Mouse (Mus musculus) retina, postnatal 1 day (tissue): ENCODE results near the gene Gm9639.
A peak's percentile ranks its signal among the peaks of the same experiment; 100 is the strongest.
"Not testable (repeated sequence)": the region's sequence is repeated elsewhere in the genome, so short reads cannot be mapped to it uniquely, and the experiment has no call there.

ENCODE experiments used
- DNase-seq: peaks from one replicate; pipeline ENCODE4 v3.0.0-alpha.2; 2012

Gm9639 gene

DNA sequence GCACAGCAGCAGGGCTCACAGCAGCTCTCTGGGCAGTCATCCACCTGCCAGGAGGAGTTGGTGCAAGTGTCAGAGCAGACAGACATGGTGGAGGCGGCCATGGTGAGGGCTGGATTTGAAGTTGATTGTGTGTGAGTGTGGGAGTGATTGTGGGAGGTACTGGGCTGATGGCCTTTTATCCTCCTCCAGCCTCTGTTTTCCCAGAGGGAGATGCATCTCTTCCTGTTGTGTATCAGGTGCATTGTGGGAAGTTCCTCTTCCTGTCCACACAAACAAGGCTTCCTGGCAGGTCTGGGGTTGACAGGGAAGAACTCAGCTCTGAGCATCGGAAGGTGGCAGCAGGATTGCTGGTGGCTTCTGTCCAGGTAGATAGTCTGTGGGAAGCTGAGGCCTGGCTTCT is at the start of gene Gm9639:
Gene Gm9639 (minus strand): TSS at position 101 of the 400 bp plus-strand sequence.
- DNase-seq: no peak

DNA sequence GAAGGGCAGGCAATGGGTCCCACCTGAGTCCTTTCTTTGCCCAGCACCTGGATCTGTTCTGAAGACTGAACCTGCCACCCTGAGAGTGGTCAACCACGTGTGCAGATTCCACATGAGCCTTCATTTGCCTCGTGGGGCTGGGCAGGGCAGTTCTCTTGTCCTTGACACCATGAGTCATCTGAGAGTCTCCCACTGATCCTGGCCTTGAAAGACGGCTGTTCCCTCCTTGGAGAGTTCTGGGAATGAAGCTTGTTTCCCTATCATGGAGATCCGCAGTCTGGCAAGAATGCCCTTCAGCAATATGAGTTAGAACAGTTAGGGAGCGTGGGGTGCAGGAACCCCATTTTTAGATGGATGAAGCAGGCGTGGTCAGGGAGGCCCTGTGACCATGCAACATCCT is 44.1 kb upstream of the Gm9639 start:
- no peak for DNase-seq

DNA sequence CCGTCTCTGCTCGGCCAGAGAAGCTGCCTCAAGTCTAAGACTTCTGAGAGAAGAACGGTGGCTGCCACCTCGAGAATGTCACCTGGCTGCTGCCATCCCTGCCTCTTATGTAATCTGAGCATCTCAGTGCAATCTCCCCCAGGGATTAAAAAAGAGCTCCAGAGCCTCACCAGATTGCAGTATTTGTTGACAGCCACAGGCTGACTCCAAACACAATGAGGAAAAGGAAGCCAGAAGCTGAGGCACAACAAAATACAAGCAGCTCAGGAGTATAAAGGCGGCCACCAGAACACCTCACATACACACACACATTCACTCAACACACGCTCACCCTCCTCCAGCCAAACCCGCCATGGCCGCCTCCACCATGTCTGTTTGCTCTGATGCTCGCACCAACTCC is 40.8 kb upstream of the Gm9639 start, which contains the start of gene Krtap10-10:
Gene Krtap10-10 (plus strand): TSS at position 301 of the 400 bp plus-strand sequence.
- DNase-seq: no peak

DNA sequence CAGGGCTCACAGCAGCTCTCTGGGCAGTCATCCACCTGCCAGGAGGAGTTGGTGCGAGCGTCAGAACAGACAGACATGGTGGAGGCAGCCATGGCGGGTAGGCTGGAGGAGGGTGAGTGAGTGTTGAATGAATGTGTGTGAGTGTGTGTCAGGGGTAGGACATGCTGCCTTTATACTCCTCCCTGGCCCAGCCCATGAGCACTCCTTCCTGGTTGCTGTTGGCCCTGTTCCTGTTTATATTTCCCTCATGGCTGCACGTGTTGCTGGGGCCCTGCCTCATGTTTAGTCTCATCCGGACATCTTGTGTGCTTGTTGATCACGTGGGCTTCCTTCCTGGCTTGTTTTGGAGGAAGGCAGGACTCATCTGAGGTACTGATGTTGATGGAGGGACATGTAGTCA is 32.1 kb upstream of the Gm9639 start, which contains the start of gene Krtap10-4:
Gene Krtap10-4 (minus strand): TSS at position 145 of the 400 bp plus-strand sequence.
- no peak for DNase-seq

DNA sequence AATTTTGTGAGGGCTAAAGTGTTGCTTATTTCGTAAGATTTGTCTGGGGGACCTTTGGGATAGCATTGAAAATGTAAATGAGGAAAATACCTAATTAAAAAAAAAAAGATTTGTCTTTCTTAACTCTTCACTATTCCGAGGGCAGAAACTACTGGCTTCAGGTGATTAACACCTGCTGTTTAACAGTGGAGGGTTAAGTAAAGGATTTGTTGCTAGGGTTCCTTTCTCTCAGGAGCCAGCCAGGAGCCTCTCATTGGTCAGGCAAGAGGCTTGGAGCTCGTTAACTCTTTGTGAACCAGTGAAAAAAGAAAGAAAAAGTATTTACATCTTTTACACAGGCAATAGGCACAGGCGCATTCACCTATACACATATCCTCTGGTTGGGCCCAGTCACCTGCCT is 24.3 kb upstream of the Gm9639 start:
- DNase-seq: no peak

DNA sequence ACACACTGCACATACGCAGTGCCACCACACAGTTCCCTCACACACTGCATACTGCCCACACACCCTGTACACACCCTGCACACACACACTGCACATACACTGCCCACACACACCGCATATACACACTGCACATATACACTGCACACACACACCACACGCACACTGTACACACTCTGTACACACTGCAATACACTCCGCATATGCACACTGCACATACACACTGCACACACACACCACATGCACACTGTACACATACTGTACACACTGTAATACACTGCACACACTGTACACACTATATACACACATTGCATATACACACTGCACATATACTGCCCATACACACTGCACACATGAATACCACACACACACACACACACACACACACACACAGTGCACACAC is 23.6 kb upstream of the Gm9639 start:
- no peak for DNase-seq

DNA sequence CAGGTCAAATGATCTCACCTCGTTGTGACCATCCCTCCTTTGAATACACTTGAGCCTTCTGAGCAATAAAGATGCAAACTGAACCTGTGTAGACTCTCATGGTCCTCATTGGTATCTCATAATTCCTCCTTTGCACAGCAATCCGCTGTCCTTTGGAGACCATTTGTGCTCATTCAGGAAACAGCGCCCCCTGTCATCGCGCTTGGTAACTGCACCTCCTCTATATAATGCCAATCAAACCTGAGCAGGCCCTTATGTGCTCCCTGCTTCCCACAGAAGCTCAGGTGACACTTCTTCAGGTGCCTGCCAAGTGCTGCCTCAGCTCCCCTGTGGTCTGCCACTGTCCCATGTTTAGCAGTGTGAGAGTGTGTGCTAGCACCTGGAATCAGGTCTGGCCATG is 20.6 kb upstream of the Gm9639 start:
- DNase-seq: peak; percentile 45

DNA sequence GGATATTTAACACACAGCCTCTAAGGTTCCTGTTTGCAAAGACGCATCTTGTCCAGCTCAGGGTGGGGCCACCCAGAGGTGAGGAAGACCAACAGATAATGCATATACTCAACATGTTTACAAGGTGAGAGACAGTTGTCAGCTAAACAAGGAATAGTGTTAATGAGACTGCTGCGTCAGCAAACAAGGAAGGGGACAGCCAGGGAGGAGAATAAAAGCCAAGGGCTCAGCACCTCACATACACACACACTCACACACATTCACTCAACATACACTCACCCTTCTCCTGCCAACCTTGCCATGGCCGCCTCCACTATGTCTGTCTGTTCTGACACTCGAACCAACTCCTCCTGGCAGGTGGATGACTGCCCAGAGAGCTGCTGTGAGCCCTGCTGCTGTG is 19.5 kb upstream of the Gm9639 start, which contains the start of gene Gm2696:
Gene Gm2696 (plus strand): TSS at position 301 of the 400 bp plus-strand sequence.
- DNase-seq: no peak

DNA sequence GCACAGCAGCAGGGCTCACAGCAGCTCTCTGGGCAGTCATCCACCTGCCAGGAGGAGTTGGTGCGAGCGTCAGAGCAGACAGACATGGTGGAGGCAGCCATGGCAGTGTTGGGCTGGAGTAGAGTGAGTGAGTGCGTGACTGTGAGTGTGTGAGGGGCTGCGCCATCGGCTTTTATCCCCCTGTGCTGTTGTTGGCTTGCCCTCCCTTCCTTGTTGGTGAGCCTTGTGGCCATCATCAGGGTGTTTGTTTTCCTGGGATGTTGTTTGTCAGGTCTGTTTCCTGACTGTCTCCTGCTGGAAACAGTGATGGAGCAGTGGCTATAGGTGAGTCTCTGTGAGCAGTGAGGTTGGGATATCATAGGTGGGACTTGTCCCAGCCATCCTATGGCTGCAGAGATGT is 16.9 kb upstream of the Gm9639 start, which contains the start of gene Gm9507:
Gene Gm9507 (minus strand): TSS at position 101 of the 400 bp plus-strand sequence.
- no peak for DNase-seq

DNA sequence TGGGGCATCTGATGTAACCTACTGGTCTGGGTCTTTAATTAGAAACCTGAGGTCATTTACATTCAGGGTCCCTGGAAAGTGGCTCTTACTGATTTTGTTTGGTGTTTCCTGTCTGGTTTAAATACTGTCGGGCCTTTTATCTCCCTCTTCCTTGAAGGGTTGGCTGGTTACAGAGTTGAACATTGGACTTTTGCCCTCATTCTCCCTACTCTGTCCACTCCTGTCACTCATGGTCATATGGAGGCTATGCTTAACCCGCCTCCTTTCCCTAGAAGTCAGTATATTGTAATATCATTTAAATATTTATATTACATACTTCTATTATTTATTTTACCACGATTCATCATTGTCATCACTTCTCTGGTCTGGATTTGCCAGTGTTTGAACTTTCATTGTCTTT is 9.2 kb upstream of the Gm9639 start:
- no peak for DNase-seq

DNA sequence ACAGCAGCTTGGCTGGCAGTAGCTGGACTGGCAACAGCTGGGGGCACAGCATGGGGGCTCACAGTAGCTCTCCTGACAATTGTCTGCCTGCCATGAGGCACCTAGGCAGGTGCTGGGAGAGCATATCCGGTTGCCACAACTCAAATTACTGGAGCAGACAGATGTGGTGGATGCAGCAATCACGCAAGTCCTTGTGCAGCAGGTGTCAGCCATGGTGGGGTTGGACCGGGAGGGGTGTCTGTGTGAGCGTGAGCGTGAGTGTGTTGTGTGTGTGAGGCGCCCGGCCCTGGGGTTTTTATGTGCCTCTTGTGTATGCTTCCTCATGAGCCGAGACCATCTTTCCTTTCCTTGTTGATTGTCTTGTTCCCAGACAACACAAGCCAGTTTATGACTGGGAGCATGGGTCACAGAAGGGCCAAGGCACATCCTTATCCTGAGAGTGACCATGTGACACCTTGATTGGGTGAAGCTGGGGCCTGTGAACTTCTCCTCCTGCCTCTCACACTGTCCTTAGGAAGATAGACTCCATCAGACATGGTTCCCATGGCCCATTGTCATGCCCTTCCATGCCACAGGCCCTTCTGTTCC is 4.1 kb upstream of the Gm9639 start, which contains the start of gene Gm19668:
Gene Gm19668 (minus strand): TSS at position 213 of the 588 bp plus-strand sequence.
- DNase-seq: peak; percentile 51

DNA sequence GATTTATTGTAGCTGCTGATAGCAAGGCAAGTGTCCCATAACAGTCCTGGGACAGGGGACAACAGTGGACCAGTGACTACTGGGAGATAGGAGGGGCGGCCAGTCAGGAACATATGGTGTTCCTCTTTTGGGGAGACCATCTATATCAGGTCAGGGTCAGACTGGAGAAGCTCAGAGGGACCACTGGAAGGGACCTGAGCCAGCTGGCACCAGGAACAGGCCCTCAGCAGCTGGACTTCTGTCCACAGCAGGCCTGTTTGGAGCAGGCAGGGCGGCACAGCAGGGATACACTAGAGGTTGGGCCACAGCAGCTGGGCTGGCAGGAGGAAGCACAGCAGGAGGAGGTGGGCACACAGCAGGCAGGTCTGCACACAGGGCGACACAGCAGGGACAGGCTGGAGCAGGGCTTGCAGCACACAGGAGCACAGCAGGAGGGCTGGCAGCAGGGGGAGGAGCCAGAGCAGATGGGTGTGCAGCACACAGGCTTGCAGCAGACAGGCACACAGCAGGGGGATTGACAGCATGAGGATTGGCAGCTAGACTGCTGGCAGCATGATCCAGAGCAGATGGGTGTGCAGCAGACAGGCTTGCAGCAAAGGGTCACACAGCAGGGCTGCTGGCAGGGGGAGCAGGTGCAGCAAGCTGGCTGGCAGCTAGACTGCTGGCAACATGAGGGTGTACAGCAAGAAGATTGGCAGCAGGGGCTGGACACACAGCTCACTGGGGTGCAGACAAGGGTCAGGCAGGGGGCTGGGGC is 3.5 kb upstream of the Gm9639 start:
- DNase-seq: not testable (repeated sequence)

DNA sequence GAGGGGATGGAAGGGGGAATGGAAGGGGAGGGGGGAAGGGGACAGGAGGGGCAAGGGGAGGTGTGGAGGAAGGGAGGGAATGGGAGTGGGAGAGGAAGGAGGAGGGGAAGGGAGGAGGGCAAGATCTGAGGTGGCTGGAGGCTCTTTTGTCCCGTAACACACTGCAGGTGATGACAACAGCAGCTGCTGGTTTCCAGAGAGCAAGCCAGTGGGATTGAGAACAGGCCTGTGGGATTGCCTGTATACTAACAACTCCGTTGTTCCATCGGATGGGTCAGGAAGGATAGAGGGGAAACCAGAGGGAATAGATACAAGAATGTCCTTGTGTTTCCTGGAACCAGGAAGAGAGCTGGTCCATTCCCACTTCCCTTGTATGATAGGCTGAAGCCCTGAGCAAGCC is 2.8 kb upstream of the Gm9639 start:
- DNase-seq: peak; percentile 39

DNA sequence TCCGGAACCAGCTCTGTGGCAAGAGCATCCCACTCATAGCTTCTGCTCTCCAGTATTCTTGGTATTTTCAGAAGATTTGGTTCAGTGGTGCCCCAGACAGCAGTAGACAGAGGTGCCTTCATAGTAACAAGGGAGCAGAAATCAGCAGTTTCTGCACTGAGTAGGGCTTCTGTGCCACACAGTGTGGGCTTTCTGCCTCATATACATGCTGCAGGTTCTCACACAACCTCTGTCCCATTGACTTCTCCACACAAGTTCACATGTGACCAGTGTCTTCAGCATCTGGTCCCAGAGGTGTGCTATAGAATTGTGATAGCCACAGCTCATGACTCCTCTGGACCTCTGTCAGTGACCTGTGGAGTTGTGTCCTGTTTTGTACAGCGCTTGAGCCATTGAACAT is 6.3 kb downstream of the Gm9639 start:
- no peak for DNase-seq

DNA sequence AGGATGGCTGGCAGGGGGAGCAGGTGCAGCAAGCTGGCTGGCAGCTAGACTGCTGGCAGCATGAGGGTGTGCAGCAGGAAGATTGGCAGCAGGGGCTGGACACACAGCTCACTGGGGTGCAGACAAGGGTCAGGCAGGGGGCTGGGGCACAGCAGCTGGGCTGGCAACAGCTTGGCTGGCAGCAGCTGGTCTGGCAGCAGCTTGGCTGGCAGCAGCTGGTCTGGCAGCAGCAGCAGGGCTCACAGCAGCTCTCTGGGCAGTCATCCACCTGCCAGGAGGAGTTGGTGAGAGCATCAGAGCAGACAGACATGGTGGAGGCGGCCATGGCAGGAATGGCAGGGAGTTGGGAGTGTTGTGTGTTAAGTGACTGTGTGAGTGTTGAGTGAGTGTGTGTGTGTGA is 7.0 kb downstream of the Gm9639 start, which contains the start of gene Gm7137:
Gene Gm7137 (minus strand): TSS at position 325 of the 400 bp plus-strand sequence.
- not testable (repeated sequence) for DNase-seq

DNA sequence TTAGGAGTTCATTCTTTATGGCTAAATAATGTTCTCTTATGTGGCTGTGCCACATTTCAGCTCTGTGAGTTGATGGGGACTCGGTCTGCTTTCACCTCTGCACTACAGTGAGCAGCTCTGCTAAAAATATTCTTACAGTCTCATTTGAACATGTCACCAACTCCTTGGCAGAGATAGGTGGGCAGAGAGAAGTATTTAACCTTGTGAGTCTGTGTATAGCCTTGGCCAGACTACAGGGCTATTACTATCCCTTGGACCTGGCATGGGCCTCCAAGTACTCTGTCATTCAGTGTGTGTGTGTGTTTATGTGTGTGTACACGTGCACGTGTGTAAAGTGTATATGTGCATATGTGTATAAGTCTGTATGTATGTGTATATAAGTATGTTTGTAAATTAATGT is 11.5 kb downstream of the Gm9639 start:
- DNase-seq: not testable (repeated sequence)

DNA sequence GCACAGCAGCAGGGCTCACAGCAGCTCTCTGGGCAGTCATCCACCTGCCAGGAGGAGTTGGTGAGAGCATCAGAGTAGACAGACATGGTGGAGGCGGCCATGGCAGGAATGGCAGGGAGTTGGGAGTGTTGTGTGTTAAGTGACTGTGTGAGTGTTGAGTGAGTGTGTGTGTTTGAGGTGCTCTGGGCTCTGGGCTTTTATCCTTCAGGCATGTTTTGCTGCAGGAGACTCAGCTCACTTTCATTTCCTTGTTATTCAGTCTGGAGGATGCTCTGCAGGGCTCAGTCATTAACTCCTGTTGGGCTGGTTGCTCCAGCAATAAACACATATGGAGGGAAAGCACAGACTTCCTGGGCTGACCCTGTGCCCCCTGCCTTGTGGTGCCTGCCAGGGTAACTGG is 12.4 kb downstream of the Gm9639 start, which contains the start of gene Gm3250:
Gene Gm3250 (minus strand): TSS at position 101 of the 400 bp plus-strand sequence.
- DNase-seq: not testable (repeated sequence)

DNA sequence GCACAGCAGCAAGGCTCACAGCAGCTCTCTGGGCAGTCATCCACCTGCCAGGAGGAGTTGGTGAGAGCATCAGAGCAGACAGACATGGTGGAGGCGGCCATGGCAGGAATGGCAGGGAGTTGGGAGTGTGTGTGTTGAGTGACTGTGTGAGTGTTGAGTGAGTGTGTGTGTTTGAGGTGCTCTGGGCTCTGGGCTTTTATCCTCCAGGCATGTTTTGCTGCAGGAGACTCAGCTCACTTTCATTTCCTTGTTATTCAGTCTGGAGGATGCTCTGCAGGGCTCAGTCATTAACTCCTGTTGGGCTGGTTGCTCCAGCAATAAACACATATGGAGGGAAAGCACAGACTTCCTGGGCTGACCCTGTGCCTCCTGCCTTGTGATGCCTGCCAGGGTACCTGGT is 18.0 kb downstream of the Gm9639 start, which contains the start of gene Gm7138:
Gene Gm7138 (minus strand): TSS at position 101 of the 400 bp plus-strand sequence.
- DNase-seq: not testable (repeated sequence)

DNA sequence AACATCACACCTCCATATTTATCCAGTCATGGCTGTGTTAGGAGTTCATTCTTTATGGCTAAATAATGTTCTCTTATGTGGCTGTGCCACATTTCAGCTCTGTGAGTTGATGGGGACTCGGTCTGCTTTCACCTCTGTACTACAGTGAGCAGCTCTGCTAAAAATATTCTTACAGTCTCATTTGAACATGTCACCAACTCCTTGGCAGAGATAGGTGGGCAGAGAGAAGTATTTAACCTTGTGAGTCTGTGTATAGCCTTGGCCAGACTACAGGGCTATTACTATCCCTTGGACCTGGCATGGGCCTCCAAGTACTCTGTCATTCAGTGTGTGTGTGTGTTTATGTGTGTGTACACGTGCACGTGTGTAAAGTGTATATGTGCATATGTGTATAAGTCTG is 22.7 kb downstream of the Gm9639 start:
- not testable (repeated sequence) for DNase-seq

DNA sequence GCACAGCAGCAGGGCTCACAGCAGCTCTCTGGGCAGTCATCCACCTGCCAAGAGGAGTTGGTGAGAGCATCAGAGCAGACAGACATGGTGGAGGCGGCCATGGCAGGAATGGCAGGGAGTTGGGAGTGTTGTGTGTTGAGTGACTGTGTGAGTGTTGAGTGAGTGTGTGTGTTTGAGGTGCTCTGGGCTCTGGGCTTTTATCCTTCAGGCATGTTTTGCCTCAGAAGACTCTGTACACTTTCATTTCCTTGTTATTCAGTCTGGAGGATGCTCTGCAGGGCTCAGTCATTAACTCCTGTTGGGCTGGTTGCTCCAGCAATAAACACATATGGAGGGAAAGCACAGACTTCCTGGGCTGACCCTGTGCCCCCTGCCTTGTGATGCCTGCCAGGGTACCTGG is 23.7 kb downstream of the Gm9639 start, which contains the start of gene Gm3238:
Gene Gm3238 (minus strand): TSS at position 101 of the 400 bp plus-strand sequence.
- DNase-seq: not testable (repeated sequence)

DNA sequence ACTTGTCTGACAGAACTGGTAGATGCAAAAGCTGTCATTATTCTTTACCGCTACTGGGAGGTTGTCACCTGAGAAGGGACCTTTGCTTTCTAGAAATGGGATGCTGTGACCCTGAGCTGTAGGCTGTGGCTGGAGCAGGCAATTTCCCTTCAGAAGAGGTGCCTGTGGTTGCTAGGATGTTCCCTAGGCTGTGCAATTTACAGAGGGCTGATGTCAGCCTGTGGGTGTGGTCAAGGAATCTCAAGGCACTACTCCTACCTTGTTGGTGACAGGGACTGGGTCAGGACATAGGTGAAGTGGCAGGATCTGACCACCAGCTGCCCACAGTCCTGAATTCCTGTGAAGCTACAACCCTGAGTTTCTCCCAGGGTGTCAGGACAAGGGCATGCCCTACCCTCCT is 25.1 kb downstream of the Gm9639 start:
- no peak for DNase-seq

DNA sequence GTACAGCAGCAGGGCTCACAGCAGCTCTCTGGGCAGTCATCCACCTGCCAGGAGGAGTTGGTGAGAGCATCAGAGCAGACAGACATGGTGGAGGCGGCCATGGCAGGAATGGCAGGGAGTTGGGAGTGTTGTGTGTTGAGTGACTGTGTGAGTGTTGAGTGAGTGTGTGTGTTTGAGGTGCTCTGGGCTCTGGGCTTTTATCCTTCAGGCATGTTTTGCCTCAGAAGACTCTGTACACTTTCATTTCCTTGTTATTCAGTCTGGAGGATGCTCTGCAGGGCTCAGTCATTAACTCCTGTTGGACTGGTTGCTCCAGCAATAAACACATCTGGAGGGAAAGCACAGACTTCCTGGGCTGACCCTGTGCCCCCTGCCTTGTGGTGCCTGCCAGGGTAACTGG is 35.3 kb downstream of the Gm9639 start, which contains the start of gene Gm3233:
Gene Gm3233 (minus strand): TSS at position 101 of the 400 bp plus-strand sequence.
- DNase-seq: not testable (repeated sequence)

DNA sequence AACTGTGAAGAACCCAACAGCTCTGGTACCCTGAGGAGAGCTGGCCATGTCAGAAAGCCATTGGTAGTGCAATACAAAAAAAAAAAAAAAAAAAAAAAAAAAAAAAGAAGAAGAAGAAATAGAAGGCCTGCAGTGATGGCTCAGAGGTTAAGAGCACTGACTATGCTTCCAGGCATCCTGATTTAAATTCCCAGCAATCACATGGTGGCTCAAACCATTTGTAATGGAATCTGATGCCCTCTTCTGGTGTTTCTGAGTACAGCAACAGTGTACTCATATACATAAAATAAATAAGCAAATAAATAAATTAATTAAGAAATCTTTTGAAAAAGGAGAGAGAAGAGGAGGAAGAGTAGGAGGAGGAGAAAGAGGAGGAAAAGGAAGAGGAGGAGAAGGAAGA is 41.4 kb downstream of the Gm9639 start:
- no peak for DNase-seq
